Mouse (Mus musculus) adrenal gland, adult 8-10 months (tissue): ENCODE results near the gene Gpx7. TPM values are rescaled to one million over a fixed set of nuclear protein-coding genes. Genes with fewer than 3 reads are reported as not detected.

Experiments
- total RNA-seq, 4 experiments: library from RNA; stranded (reverse); gene quantifications; 2 replicates each; pipeline ENCODE4 v1.2.4; 2022

Gene Gpx7
- total RNA-seq, 4 experiments from 2014 or later = 5.5 to 8.7 (median 7.0) TPM

Other genes starting within 250 kb of the Gpx7 start
- 10 to 100 TPM; 22.1 to 28.1 (median 26.8) TPM for gene Echdc2, start 241.5 kb downstream of the Gpx7 start, total RNA-seq
- 1 to 10 TPM in 1 of 4 experiments, under 1 TPM in 3; 0.32 to 1.0 (median 0.73) TPM for gene Zyg11a, start 188.9 kb downstream of the Gpx7 start, total RNA-seq
- 10 to 100 TPM; 42.6 to 60.9 (median 46.0) TPM for gene Zyg11b, start 105.9 kb downstream of the Gpx7 start, total RNA-seq
- 10 to 100 TPM; 38.0 to 61.1 (median 44.6) TPM for gene Coa7, start 78.8 kb downstream of the Gpx7 start, total RNA-seq
- 1 to 10 TPM; 4.6 to 8.5 (median 5.7) TPM for gene Shisal2a, start 23.6 kb downstream of the Gpx7 start, total RNA-seq
- 10 to 100 TPM; 22.8 to 56.4 (median 31.0) TPM for gene Tut4, start 52.5 kb upstream of the Gpx7 start, total RNA-seq
- gene Prpf38a, start 172.4 kb upstream of the Gpx7 start, total RNA-seq = 10 to 100 TPM; 24.1 to 31.1 (median 28.9) TPM
- gene Orc1, start 172.5 kb upstream of the Gpx7 start, total RNA-seq = under 1 TPM; 0.26 to 0.63 (median 0.33) TPM
- 10 to 100 TPM; 54.8 to 66.1 (median 59.4) TPM for gene Cc2d1b, start 213.0 kb upstream of the Gpx7 start, total RNA-seq